Mouse (Mus musculus): ENCODE results near the gene Tuba1a.

Gene Tuba1a

DNA sequence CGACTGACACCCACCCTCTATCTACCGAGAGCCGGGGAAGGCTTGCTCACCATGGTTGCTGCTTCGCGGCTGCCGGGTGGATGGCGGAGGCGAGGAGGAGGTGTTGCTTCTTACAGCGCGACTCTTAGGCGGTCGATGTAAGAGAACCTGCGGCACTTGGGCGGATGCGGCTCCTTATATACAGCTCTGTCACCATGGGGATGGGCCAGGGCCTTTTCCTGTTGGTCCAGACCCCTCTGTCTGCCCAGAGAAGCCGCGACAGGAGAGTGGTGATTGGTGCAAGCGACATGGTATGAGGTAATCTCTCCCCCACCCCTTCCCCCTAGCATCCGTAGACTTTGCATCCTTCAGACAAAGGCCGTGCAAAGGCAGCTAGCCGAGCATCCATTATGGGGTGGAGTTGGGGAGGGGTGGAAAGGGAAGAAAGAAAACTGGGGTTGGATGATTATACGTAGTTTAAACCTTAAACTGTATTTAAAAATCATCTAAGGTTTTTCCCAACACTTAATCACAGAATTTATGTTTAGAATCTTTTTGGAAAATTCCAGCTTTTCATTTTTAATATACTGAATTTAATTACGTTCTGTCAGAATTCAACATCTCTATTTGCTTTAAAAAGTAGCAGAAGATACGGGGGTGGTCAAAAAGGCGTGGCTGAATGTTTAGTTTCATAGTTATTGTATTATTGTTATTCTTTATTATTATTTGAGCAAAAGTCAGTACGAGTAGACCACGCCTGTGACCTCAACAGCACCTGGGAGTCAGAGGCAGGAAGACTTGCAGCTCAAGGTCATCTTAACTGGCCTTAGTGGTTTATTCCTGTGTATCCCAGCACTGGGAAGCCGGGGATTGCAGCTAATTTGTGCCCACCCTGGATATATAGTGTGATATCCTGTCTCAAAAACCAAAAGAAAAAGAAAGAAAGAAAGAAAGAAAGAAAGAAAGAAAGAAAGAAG lies at the start of gene Tuba1a, which contains the start of gene Gm49450:
TSS of gene Tuba1a (minus strand) at position 303 of the 956 bp plus-strand sequence.
TSS of gene Gm49450 (minus strand) at position 151 of the 956 bp plus-strand sequence.
- peak; percentile 91 to 96 for DNase-seq (ENCODE audit: low spot score in 2 of 2)

GRCm38 (mm10) chr15:99001451-99001931 lies 48.0 kb upstream of the Tuba1a start:
- no peak for DNase-seq (ENCODE audit: low spot score in 2 of 2)

GRCm38 (mm10) chr15:99000535-99001283 lies 47.2 kb upstream of the Tuba1a start:
- peak in 1 of 2 experiments; percentile 54 for DNase-seq (ENCODE audit: low spot score in 2 of 2)

- DNase-seq (ENCODE audit: low spot score in 2 of 2), result no peak
These were observed 45.3 kb upstream of the Tuba1a start for GRCm38 (mm10) chr15:98998775-98999157.

DNA sequence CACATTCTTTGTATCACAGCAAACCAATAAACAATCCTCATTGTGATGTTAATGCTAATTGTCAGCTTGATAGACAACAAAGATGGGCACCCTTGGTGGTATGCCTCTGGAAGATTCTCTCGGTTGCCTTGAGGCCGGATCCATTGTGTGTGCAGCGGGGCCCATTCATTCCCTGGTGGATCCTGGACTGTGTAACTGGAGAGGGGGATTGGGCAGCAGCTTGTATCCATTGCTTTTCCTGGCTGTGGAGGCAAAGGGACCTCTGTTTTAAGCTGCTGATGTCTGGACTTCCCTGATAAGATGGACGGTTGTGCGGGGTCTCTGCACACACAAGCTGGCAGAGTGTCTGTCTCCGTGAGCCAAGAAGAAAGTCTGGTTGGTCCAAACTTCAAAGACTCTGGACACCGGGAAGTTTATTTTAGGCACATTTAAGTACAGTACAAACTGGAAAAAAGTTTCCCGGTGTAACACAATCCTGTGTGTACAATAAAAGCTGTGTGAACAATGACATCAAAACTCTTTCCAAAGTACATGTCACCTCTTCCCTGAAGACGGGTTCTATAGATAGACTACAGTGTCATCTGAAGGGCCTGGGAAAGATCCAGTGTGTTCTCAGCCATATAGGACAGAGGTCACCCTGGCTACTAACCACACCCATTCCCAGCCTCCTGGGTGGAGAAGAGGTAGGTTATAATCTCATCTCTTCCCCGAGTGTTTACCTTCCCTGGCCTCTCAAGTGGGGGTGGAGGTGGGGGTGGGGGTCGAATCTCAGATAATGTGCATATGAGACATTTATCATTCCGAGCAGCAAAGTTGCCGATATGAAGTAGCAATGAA lies 44.7 kb upstream of the Tuba1a start:
- no peak for DNase-seq (ENCODE audit: low spot score in 2 of 2)

- DNase-seq (ENCODE audit: low spot score in 2 of 2), result no peak
These were observed 43.3 kb upstream of the Tuba1a start for GRCm38 (mm10) chr15:98996840-98997239.

GRCm38 (mm10) chr15:98994957-98995520 lies 41.5 kb upstream of the Tuba1a start:
- DNase-seq (ENCODE audit: low spot score in 2 of 2), result no peak

- DNase-seq (ENCODE audit: low spot score in 2 of 2), result peak; percentile 68 to 80
These were observed 40.4 kb upstream of the Tuba1a start for GRCm38 (mm10) chr15:98993865-98994264.

- DNase-seq (ENCODE audit: low spot score in 2 of 2), result peak; percentile 92 to 96
These were observed 39.7 kb upstream of the Tuba1a start for GRCm38 (mm10) chr15:98993093-98993793.

DNA sequence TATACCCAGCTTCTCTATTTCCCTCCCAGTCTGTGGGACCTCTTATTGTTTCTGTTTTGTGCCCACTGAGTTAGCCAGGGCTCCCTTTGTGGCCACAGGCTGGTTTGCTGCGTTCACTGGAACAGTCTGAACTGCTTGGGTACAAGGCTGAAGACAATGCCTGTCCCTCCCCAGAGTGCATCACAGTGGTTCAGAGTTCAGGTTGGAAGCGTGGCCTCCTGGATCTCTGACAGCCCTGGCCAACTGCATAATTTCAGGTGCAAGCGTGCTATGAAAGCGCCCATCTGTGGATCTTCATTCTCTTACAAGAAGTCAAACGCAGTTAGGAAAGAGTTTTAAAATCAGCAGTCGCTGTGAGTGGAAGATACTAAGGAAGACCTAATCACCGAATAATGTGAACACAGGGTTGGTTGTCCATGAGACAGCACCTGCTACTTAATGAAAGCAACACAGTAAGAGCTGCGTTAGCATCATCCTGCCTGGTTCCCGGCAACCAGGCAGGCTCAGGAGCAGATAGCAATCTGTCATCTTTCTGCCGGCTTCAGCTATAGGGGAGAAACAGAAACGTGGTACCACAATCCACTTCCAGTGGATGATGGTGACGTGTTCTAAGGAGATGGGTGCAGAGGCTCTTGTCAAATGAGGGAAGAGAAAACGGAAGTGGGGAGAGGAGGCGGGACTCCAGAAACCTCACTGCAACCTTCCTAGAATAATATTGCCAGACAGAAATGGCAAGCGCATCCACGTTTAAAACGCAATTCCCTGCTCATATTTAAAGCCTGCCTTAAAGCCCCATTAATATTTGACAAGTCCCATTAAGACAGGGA lies 38.8 kb upstream of the Tuba1a start:
- peak in 1 of 2 experiments; percentile 57 for DNase-seq (ENCODE audit: low spot score in 2 of 2)

- DNase-seq (ENCODE audit: low spot score in 2 of 2), result no peak
These were observed 38.1 kb upstream of the Tuba1a start for GRCm38 (mm10) chr15:98991540-98992050.

DNA sequence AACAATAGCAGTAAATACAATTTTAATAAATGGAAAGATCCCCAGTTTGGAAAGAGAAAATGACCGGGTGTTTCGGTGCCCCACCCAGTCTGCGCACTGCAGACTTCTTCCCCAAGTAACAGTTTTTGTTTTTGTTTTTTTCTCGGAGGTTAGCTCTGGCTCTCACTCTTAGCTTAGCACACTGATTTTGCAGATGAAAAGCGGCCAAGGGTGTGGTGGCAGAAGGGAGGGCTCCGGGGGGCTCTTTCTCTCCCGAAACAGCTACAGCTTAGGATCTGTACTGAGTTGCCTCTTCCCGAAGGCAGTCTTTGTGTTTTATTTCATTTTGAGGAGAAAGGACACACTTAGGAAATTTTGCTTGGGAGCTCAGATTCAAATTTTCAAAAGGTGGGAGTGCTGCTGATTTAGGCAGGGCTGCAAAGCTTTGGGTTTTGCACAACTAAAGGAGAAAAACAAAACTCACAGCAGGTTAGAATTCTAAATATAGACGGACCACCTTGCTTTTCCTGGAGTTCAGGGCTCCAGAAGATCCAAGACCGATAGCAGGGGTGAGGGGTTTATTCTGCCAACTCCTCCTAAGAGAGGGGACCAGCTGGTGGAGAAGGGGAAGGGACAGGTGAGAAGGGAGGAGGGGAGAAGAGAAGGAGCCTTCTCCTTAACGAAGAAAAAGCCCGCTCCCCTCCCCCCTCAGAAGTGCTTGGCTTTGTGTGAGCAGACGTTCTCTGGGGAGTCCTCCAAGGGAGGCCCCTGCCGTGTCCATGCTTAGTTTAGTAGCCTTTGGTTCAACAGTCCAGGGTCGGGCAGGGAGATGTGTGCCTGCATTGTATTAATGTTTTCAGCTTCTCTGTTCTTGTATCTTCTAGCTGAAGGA lies 37.4 kb upstream of the Tuba1a start:
- no peak for DNase-seq (ENCODE audit: low spot score in 2 of 2)

DNA sequence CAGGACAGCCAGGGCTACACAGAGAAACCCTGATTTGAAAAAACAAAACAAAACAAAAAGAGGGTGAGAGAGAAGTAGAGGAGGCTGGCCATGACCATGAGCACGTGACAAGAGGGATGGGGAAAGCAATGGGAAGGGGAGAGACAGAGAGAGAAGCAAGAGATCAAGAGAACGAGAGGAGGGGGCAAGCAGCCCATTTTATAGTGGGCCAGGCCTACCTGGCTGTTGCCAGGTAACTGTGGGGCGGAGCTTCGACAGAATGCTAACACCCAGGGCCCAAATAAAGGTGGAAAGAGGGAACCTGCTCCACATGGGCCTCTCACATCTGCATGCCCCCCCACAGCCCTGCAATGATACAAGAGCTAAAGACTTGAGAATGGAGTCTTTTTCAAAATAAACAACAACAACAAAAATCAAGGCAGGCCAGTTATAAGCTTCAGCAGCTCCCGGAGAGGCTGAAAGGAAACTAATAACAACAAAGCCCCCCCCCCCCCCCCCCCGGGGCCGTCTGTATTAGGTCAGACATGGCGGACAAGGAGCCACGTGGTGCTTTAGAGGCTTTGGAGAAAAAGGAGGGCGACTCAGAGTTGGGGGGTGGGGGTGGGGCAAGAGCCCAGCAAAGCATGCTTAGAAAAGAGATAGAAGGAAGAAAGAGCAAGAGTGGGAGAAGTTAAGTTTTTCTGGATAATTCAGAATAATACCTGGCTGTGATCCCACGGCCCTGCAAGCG lies 36.4 kb upstream of the Tuba1a start:
- no peak for DNase-seq (ENCODE audit: low spot score in 2 of 2)

GRCm38 (mm10) chr15:98988787-98989186 lies 35.3 kb upstream of the Tuba1a start:
- no peak for DNase-seq (ENCODE audit: low spot score in 2 of 2)

DNA sequence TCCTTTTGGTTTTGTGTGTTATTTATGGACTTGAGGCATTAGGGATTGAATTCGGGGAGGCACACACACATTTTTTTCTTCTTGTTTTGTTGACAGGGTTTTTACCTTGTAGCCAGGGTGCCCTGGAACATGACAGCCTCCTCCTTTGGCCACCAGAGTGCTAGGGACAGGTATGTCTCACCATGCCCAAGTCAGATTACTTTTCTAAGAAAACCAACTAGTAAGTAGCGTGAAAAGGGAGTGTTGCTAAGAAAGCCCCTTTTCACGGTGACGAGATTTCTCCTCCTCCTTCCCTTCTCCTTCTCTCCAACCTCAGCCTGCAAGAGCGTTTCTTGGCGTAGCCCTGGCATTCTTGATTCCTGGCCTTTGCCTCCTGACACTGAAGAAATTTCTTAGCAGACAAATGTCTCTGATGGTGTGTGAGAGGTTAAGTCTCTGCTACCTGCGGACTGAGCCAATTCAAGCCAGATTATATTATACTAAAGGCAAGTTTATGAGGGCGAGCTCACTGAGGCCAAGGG lies 34.2 kb upstream of the Tuba1a start:
- no peak for DNase-seq (ENCODE audit: low spot score in 2 of 2)

GRCm38 (mm10) chr15:98987077-98987630 lies 33.7 kb upstream of the Tuba1a start:
- DNase-seq (ENCODE audit: low spot score in 2 of 2), result no peak

Data from frontal cortex, postnatal 25 days (tissue).